Mouse (Mus musculus) liver, postnatal 0 days (tissue): Measurements from ENCODE around the gene Dennd1b. TPM values are rescaled to one million over a fixed set of nuclear protein-coding genes. Genes with fewer than 3 reads are reported as not detected.

Experiments used
- ATAC-seq: fragments of 200-750 bp; cut with Nextera tagmentation; 2 replicates; pipeline ENCODE4 v1.8.0; 2017; ENCODE audit warnings: mild to moderate bottlenecking, moderate library complexity
- DNase-seq: peaks from one replicate; pipeline ENCODE4 v3.0.0-alpha.2; 2016
- H3K27ac ChIP-seq: fragments of 300-500 bp; sonication (generic); 2 replicates; pipeline ENCODE4 v1.5.1; 2014; ENCODE audit warnings: antibody characterized with exemption, moderate library complexity, mild to moderate bottlenecking, low read depth
- H3K27me3 ChIP-seq: fragments of 300-500 bp; sonication (generic); 2 replicates; pipeline ENCODE4 v1.6.1; 2014; ENCODE audit warnings: low read length, control low read depth, mixed read lengths; ENCODE audit not compliant: insufficient read depth
- H3K36me3 ChIP-seq: fragments of 300-500 bp; sonication (generic); replicated peaks from 2 replicates; pipeline ENCODE4 v1.6.1; 2014; ENCODE audit warnings: mild to moderate bottlenecking, control low read depth, low read length, moderate library complexity, mixed read lengths; ENCODE audit not compliant: insufficient read depth
- H3K4me1 ChIP-seq: fragments of 300-500 bp; sonication (generic); 2 replicates; pipeline ENCODE4 v1.6.1; 2014; ENCODE audit warnings: antibody characterized with exemption, mild to moderate bottlenecking, control low read depth; ENCODE audit not compliant: insufficient read depth
- H3K4me2 ChIP-seq: fragments of 300-500 bp; sonication (generic); 2 replicates; pipeline ENCODE4 v1.6.1; 2014; ENCODE audit warnings: low read depth, mild to moderate bottlenecking, low read length, moderate library complexity, mixed read lengths
- H3K4me3 ChIP-seq: fragments of 300-500 bp; sonication (generic); 2 replicates; pipeline ENCODE4 v1.5.1; 2014; ENCODE audit warnings: low read depth, low read length
- H3K9ac ChIP-seq: fragments of 300-500 bp; sonication (generic); replicated peaks from 2 replicates; pipeline ENCODE4 v1.6.1; 2014; ENCODE audit warnings: mild to moderate bottlenecking, moderate library complexity
- H3K9me3 ChIP-seq: fragments of 300-500 bp; sonication (generic); 2 replicates; pipeline ENCODE4 v1.6.1; 2016; ENCODE audit warnings: mild to moderate bottlenecking, control low read depth, low read length, mixed read lengths
- CTCF ChIP-seq: sonication (generic); IDR thresholded peaks from 2 replicates; pipeline ENCODE4 v1.5.1; 2016; ENCODE audit warnings: antibody characterized with exemption, low read depth
- EP300 ChIP-seq: IDR thresholded peaks from 2 replicates; pipeline ENCODE4 v1.6.1; 2016; ENCODE audit warnings: antibody characterized with exemption, low read depth, mild to moderate bottlenecking
- WGBS: fragments of 180-500 bp; shearing (Covaris S2); extraction: QIAGEN DNeasy Blood & Tissue Kit; methylation state at CpG from one replicate; pipeline ENCODE4 v1.1.7; 2014; ENCODE audit not compliant: insufficient replicate concordance; 5-methylcytosine and 5-hydroxymethylcytosine counted together
- polyA plus RNA-seq: library from polyadenylated mRNA; unstranded; fragments of >200 nt; fragmentation: Nextera tagmentation; extraction: Ambion mirVana; gene quantifications from 2 replicates; pipeline ENCODE4 v1.2.1, GENCODE M21; 2015

Dennd1b gene
- polyA plus RNA-seq, 1 experiment from 2014 or later = 8.4 TPM

- no peak for ATAC-seq
- Histone ChIP-seq H3K4me1 (no peaks in the 10 kb centered on the region), H3K27me3 (no peaks in the 10 kb centered on the region), H3K4me3 (no peak overlapping the region), H3K4me2 (no peak overlapping the region), H3K27ac (no peak overlapping the region), H3K9me3 (no peaks in the 10 kb centered on the region), H3K9ac (no peak overlapping the region), H3K36me3 (no peaks in the 10 kb centered on the region)
- TF ChIP-seq CTCF (no peak), EP300 (no peak)
- 60% methylated on average over 8 of the region's 8 CpGs for WGBS
- no peak for DNase-seq
Observed at GRCm38 (mm10) chr1:139215311-139215710, 252.1 kb downstream of the Dennd1b start.

GRCm38 (mm10) chr1:139223804-139224203 lies 260.6 kb downstream of the Dennd1b start:
- H3K27ac ChIP-seq = no peak overlapping the region
- DNase-seq (no peak), ATAC-seq (no peak)
- no peak overlapping the region for H3K9ac ChIP-seq
- no peak overlapping the region for H3K4me3 ChIP-seq
- 74% methylated on average over 4 of the region's 4 CpGs for WGBS
- H3K27me3 ChIP-seq = no peaks in the 10 kb centered on the region
- TF ChIP-seq CTCF (no peak), EP300 (no peak)
- H3K9me3 ChIP-seq = no peaks in the 10 kb centered on the region
- H3K4me2 ChIP-seq = no peak overlapping the region
- no peaks in the 10 kb centered on the region for H3K4me1 ChIP-seq
- H3K36me3 ChIP-seq = no peaks in the 10 kb centered on the region

- no peaks in the 10 kb centered on the region for H3K36me3 ChIP-seq
- no peaks in the 10 kb centered on the region for H3K27me3 ChIP-seq
- no peaks in the 10 kb centered on the region for H3K9me3 ChIP-seq
- H3K4me3 ChIP-seq = no peak overlapping the region
- no peak overlapping the region for H3K4me2 ChIP-seq
- DNase-seq (no peak), ATAC-seq (no peak)
- no peak overlapping the region for H3K27ac ChIP-seq
- no peak overlapping the region for H3K9ac ChIP-seq
- WGBS = 70% methylated on average over 6 of the region's 6 CpGs
- no peak for TF ChIP-seq CTCF
- TF ChIP-seq EP300 = no peak
- H3K4me1 ChIP-seq = no peaks in the 10 kb centered on the region
Observed at GRCm38 (mm10) chr1:139224309-139224949, 261.2 kb downstream of the Dennd1b start.

Other genes with a start within 250 kb of the Dennd1b start
- gene Lhx9, start 114.9 kb upstream of the Dennd1b start, polyA plus RNA-seq = 0.04 TPM in 2 replicates
- gene 2310009B15Rik, start 106.6 kb upstream of the Dennd1b start, polyA plus RNA-seq = 28.0 and 28.2 TPM in 2 replicates